Mouse (Mus musculus) forebrain, embryonic 11.5 days (tissue): ENCODE data around the gene Iqcf5. TPM values are rescaled to one million over a fixed set of nuclear protein-coding genes. Genes with fewer than 3 reads are reported as not detected.

Source experiments
- ATAC-seq: fragments of 200-750 bp; cut with Nextera tagmentation; replicated peaks from 2 replicates; pipeline ENCODE4 v1.8.0; 2017; ENCODE audit warnings: moderate TSS enrichment; ENCODE audit not compliant: low FRiP score
- DNase-seq: peaks from one replicate; pipeline ENCODE4 v3.0.0-alpha.2; 2017; ENCODE audit warnings: low spot score
- H3K27ac ChIP-seq: fragments of 300-500 bp; sonication (generic); 2 replicates; pipeline ENCODE4 v1.5.1; 2014; ENCODE audit warnings: low read depth, low read length
- H3K27me3 ChIP-seq: fragments of 300-500 bp; sonication (generic); 2 replicates; pipeline ENCODE4 v1.6.1; 2014; ENCODE audit warnings: mild to moderate bottlenecking, low read length, mixed read lengths; ENCODE audit not compliant: control insufficient read depth, insufficient read depth
- H3K36me3 ChIP-seq: fragments of 300-500 bp; sonication (generic); 2 replicates; pipeline ENCODE4 v1.6.1; 2014; ENCODE audit warnings: mild to moderate bottlenecking, low read length, moderate library complexity, mixed read lengths; ENCODE audit not compliant: control insufficient read depth, insufficient read depth
- H3K4me1 ChIP-seq: fragments of 300-500 bp; sonication (generic); replicated peaks from 2 replicates; pipeline ENCODE4 v1.6.1; 2014; ENCODE audit warnings: low read length, mixed read lengths; ENCODE audit not compliant: control insufficient read depth, insufficient read depth
- H3K4me2 ChIP-seq: fragments of 300-500 bp; sonication (generic); 2 replicates; pipeline ENCODE4 v1.6.1; 2014; ENCODE audit warnings: low read depth, mild to moderate bottlenecking, low read length, moderate library complexity, mixed read lengths; ENCODE audit not compliant: severe bottlenecking
- H3K4me3 ChIP-seq: fragments of 300-500 bp; sonication (generic); 2 replicates; pipeline ENCODE4 v1.5.1; 2014; ENCODE audit warnings: low read depth, low read length
- H3K9ac ChIP-seq: fragments of 300-500 bp; sonication (generic); 2 replicates; pipeline ENCODE4 v1.6.1; 2014; ENCODE audit warnings: low read length
- H3K9me3 ChIP-seq: fragments of 300-500 bp; sonication (generic); 2 replicates; pipeline ENCODE4 v1.6.1; 2016; ENCODE audit warnings: low read length, mixed read lengths; ENCODE audit not compliant: control insufficient read depth
- WGBS: fragments of 180-500 bp; shearing (Covaris S2); extraction: QIAGEN DNeasy Blood & Tissue Kit; methylation state at CpG from one replicate; pipeline ENCODE4 v1.1.7; 2014; 5-methylcytosine and 5-hydroxymethylcytosine counted together
- polyA plus RNA-seq: library from polyadenylated mRNA; unstranded; fragments of >200 nt; fragmentation: Nextera tagmentation; extraction: Ambion mirVana; gene quantifications from 2 replicates; pipeline ENCODE4 v1.2.1, GENCODE M21; 2014

Gene Iqcf5
- polyA plus RNA-seq, 1 experiment from 2014 or later: not detected

GRCm38 (mm10) chr9:106471892-106472291, 42.5 kb upstream of the Iqcf5 start:
- Histone ChIP-seq H3K27ac (no peak overlapping the region), H3K9ac (peak overlapping the region; percentile 1; the same call in 1 of the 2 replicates), H3K27me3 (no peaks in the 10 kb centered on the region), H3K4me3 (no peak overlapping the region), H3K4me1 (peaks cover 11% of the 10 kb centered on the region), H3K9me3 (no peaks in the 10 kb centered on the region), H3K36me3 (no peaks in the 10 kb centered on the region), H3K4me2 (no peak overlapping the region)
- no peak for ATAC-seq
- peak; percentile 73 for DNase-seq
- WGBS: 14% methylated on average over 5 of the region's 5 CpGs

GRCm38 (mm10) chr9:106472321-106472720, 42.1 kb upstream of the Iqcf5 start:
- DNase-seq (no peak), ATAC-seq (no peak)
- no peaks in the 10 kb centered on the region for H3K27me3 ChIP-seq
- H3K27ac ChIP-seq: no peak overlapping the region
- H3K9ac ChIP-seq: no peak overlapping the region
- H3K4me2 ChIP-seq: no peak overlapping the region
- peaks cover 11% of the 10 kb centered on the region for H3K4me1 ChIP-seq
- H3K9me3 ChIP-seq: no peaks in the 10 kb centered on the region
- WGBS: 66% methylated on average over 4 of the region's 4 CpGs
- no peak overlapping the region for H3K4me3 ChIP-seq
- H3K36me3 ChIP-seq: no peaks in the 10 kb centered on the region

- Histone ChIP-seq H3K36me3 (no peaks in the 10 kb centered on the region), H3K4me2 (no peak overlapping the region), H3K9me3 (no peaks in the 10 kb centered on the region), H3K27ac (no peak overlapping the region), H3K9ac (no peak overlapping the region), H3K4me1 (peaks cover 17% of the 10 kb centered on the region), H3K27me3 (no peaks in the 10 kb centered on the region), H3K4me3 (no peak overlapping the region)
- DNase-seq: no peak
- WGBS: 91% methylated on average over 16 of the region's 16 CpGs
- ATAC-seq: no peak
These were observed 41.2 kb upstream of the Iqcf5 start for GRCm38 (mm10) chr9:106473081-106473752.

GRCm38 (mm10) chr9:106473753-106474105, 40.6 kb upstream of the Iqcf5 start:
- no peak for DNase-seq
- no peak for ATAC-seq
- Histone ChIP-seq H3K27ac (no peak overlapping the region), H3K4me3 (no peak overlapping the region), H3K4me1 (peaks cover 17% of the 10 kb centered on the region), H3K4me2 (no peak overlapping the region), H3K9me3 (no peaks in the 10 kb centered on the region), H3K27me3 (no peaks in the 10 kb centered on the region), H3K36me3 (no peaks in the 10 kb centered on the region), H3K9ac (no peak overlapping the region)
- WGBS: 81% methylated on average over 5 of the region's 5 CpGs

GRCm38 (mm10) chr9:106474456-106474855, 39.9 kb upstream of the Iqcf5 start:
- DNase-seq: peak; percentile 92
- H3K9ac ChIP-seq: peak overlapping the region; percentile 41; the same call in 1 of the 2 replicates
- no peak overlapping the region for H3K4me2 ChIP-seq
- no peaks in the 10 kb centered on the region for H3K27me3 ChIP-seq
- WGBS: 2% methylated on average over 6 of the region's 6 CpGs
- H3K9me3 ChIP-seq: no peaks in the 10 kb centered on the region
- ATAC-seq: peak; percentile 32
- H3K4me1 ChIP-seq: peaks cover 17% of the 10 kb centered on the region
- no peak overlapping the region for H3K27ac ChIP-seq
- H3K4me3 ChIP-seq: no peak overlapping the region
- H3K36me3 ChIP-seq: no peaks in the 10 kb centered on the region

GRCm38 (mm10) chr9:106475046-106475445, 39.3 kb upstream of the Iqcf5 start:
- H3K9ac ChIP-seq: 0 out of 2 replicates have a peak overlapping the region, but pooled peaks have one; percentile 27
- no peak overlapping the region for H3K4me3 ChIP-seq
- no peak overlapping the region for H3K4me2 ChIP-seq
- no peaks in the 10 kb centered on the region for H3K27me3 ChIP-seq
- WGBS: 67% methylated on average over 7 of the region's 7 CpGs
- DNase-seq (no peak), ATAC-seq (no peak)
- peaks cover 17% of the 10 kb centered on the region for H3K4me1 ChIP-seq
- no peaks in the 10 kb centered on the region for H3K9me3 ChIP-seq
- H3K27ac ChIP-seq: no peak overlapping the region
- no peaks in the 10 kb centered on the region for H3K36me3 ChIP-seq

- peak within 1 kb of the TSS; percentile 31 for H3K4me2 ChIP-seq
- ATAC-seq (no peak), DNase-seq (no peak)
- no peak within 1 kb of the TSS for H3K27ac ChIP-seq
- WGBS: 90% methylated on average over 10 of the region's 10 CpGs
- H3K4me1 ChIP-seq: peaks cover 17% of the 10 kb centered on the region
- no peak within 1 kb of the TSS for H3K4me3 ChIP-seq
- H3K9me3 ChIP-seq: no peaks in the 10 kb centered on the region
- H3K36me3 ChIP-seq: no peaks in the 10 kb centered on the region; the same call in 1 of the 2 replicates
- peak within 1 kb of the TSS; percentile 39 for H3K9ac ChIP-seq
- H3K27me3 ChIP-seq: no peaks in the 10 kb centered on the region
These were observed 38.7 kb upstream of the Iqcf5 start, which contains the start of gene Rrp9 for GRCm38 (mm10) chr9:106475663-106476001. Gene Rrp9 (plus strand): TSS chr9:106475963.

GRCm38 (mm10) chr9:106476002-106476923, 38.1 kb upstream of the Iqcf5 start:
- Histone ChIP-seq H3K4me3 (no peak overlapping the region), H3K4me1 (peaks cover 17% of the 10 kb centered on the region), H3K27me3 (no peaks in the 10 kb centered on the region), H3K36me3 (no peaks in the 10 kb centered on the region; the same call in 1 of the 2 replicates), H3K9me3 (no peaks in the 10 kb centered on the region), H3K27ac (no peak overlapping the region), H3K9ac (peak overlapping the region; percentile 39), H3K4me2 (peak overlapping the region; percentile 31)
- DNase-seq: no peak
- ATAC-seq: peak; percentile 62
- 37% methylated on average over 16 of the region's 16 CpGs for WGBS
